Mouse (Mus musculus) colon, adult 2 months (tissue): ENCODE results near the gene Lrrc36. TPM values are rescaled to one million over a fixed set of nuclear protein-coding genes. Genes with fewer than 3 reads are reported as not detected.

Source experiments
- polyA plus RNA-seq: library from polyadenylated mRNA; depleted of rRNA; stranded (reverse); fragments of >200 nt; gene quantifications from 2 replicates; pipeline ENCODE4 v1.2.3, GENCODE M21; 2012; rRNA removed

The Lrrc36 gene
- 0.16 and 0.56 TPM in 2 replicates for polyA plus RNA-seq

DNA sequence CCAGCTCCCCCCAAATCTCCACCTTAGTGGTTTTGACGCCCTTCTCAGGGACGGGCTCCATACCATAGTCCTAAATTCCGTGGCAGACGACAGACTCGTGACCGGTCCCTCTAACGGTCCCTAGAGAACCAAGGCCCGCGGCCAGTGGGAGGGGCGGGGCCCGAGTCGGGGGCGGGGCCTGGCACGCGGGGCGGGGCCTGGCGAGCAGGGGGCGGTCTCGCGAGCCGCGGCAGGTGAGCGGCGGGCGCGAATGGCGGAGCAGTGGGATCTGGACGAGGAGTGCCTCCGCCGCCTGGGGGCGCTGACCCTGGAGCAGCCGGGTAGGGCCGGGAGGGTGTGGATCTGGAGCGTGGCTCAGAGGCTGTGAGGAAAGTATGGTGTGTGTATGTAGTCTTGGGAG is at the start of gene Lrrc36, which contains the start of gene Kctd19:
Gene Lrrc36, plus strand, starts transcription at position 181 of the 400 bp plus-strand sequence.
Gene Kctd19, minus strand, starts transcription at position 112 of the 400 bp plus-strand sequence.

DNA sequence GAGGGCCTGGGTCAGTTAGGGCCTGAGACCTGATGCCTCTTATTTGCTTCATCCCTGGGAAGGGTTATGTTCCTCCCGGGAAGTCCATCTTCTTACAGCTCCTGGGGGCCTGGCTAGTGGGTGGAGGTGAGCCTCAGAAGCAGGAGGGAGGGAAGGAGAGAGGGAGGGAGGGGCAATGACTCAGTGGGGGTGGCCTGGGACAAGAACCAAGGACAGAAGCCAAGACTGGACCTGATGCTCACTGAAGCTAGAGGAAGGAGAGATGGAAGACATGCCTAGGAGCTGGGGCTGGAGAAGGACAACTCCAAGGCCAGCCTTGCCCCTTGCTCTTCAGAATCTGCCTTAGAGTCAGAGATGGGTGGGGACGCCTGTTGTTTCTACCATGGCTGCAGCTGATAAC is 40.3 kb upstream of the Lrrc36 start, which contains the start of gene Plekhg4:
Gene Plekhg4, plus strand, starts transcription at position 243 of the 400 bp plus-strand sequence.

DNA sequence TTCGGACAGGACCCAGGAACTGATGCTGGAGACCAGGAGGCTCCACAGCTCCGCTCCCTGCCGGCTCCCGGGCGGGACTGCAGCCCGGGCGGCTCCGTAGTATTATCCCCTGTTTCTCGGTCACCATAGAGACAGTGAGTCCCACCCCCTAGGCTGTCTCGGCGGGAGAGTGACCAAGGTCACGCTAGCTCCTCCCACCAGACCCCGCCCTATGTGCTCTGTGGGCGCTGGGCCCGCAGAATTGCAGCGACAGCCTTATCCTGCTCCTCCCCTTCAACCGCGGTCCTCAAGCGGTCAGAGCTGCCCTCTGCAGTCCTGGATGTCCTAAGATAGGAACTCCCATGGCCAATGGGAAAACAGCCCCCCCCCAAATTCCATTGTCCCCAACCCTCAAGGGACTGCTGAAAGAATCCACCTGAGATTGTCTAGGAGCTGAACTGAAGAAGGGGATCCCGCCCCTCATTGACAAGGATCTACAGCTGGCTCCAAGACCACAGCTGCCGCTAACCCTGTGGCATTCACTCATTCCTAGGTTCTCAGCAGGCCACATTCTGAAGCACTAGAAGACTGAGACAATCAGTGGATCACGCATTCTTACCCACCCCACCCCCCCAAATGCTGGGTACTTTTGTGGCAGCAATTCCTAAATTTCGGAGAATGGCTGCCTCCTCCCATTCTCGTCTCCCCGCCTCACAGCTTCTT is 58.1 kb downstream of the Lrrc36 start, which contains the start of gene Tppp3:
Gene Tppp3, minus strand, starts transcription at position 213 of the 702 bp plus-strand sequence.

DNA sequence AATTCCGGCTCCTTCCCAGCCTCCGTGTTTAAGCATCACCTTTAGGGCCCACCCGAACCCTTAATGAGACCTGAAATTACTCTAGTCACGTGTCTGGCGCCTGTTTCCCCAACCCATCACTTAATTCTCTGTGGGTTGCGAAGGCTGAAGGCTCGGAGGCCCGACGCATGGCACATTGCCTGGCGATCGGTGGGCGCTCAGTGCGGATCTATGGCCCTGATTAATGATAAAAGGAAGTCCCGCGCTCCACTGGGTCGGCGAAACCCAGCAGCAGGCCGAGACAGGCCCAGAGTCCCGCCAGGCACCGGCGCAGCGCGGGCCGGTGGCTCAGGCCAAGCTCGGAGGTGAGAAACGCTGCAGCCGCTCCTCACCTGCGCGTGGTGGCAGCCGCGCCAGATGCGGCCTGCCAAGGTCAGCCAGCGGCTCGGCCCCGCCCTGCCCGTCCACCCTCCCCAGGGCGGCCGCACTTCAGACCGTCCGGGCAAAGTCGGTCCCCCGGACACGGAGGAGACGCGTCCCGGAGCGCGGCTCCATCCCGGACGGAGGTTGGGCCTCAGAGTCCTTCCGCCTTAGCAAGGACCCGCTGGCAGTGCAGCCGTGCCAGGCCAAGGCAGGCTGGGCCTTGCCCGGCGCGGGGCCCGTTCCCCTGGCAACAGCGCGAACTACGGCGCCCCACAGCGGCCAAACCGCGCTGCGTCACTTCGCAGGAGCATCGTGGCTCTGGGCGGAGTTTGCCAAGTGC is 83.2 kb downstream of the Lrrc36 start, which contains the start of gene Zdhhc1:
Gene Zdhhc1, minus strand, starts transcription at position 464 of the 742 bp plus-strand sequence.

Other genes starting within 250 kb of the Lrrc36 start
- gene Cbfb, start 242.9 kb upstream of the Lrrc36 start, polyA plus RNA-seq = 6.9 and 10.0 TPM in 2 replicates
- gene D230025D16Rik, start 188.4 kb upstream of the Lrrc36 start, polyA plus RNA-seq = 14.8 and 16.9 TPM in 2 replicates
- gene B3gnt9, start 158.4 kb upstream of the Lrrc36 start, polyA plus RNA-seq = 35.2 and 44.8 TPM in 2 replicates
- 129 and 138 TPM in 2 replicates for gene Tradd, start 149.0 kb upstream of the Lrrc36 start, polyA plus RNA-seq
- gene Fbxl8, start 148.9 kb upstream of the Lrrc36 start, polyA plus RNA-seq = 32.7 and 38.4 TPM in 2 replicates
- 2.5 and 2.8 TPM in 2 replicates for gene Hsf4, start 143.8 kb upstream of the Lrrc36 start, polyA plus RNA-seq
- gene Nol3, start 137.4 kb upstream of the Lrrc36 start, polyA plus RNA-seq = 3.5 and 4.6 TPM in 2 replicates
- gene 4931428F04Rik, start 123.7 kb upstream of the Lrrc36 start, polyA plus RNA-seq = 4.0 TPM in 2 replicates
- 2.5 and 4.1 TPM in 2 replicates for gene Exoc3l, start 117.5 kb upstream of the Lrrc36 start, polyA plus RNA-seq
- 125 and 134 TPM in 2 replicates for gene E2f4, start 115.9 kb upstream of the Lrrc36 start, polyA plus RNA-seq
- gene Elmo3, start 108.0 kb upstream of the Lrrc36 start, polyA plus RNA-seq = 87.8 and 103 TPM in 2 replicates
- 7.6 and 9.6 TPM in 2 replicates for gene Lrrc29, start 87.3 kb upstream of the Lrrc36 start, polyA plus RNA-seq
- gene Tmem208, start 87.2 kb upstream of the Lrrc36 start, polyA plus RNA-seq = 89.6 and 121 TPM in 2 replicates
- 40.7 and 41.1 TPM in 2 replicates for gene Fhod1, start 65.6 kb upstream of the Lrrc36 start, polyA plus RNA-seq
- gene Slc9a5, start 64.7 kb upstream of the Lrrc36 start, polyA plus RNA-seq = 9.1 and 11.1 TPM in 2 replicates
- 0.37 and 0.56 TPM in 2 replicates for gene Plekhg4, start 40.3 kb upstream of the Lrrc36 start, polyA plus RNA-seq
- gene Kctd19, start 69 bp upstream of the Lrrc36 start, polyA plus RNA-seq = 0.05 TPM in 1 of 2 replicates, not detected in the other
- 319 and 403 TPM in 2 replicates for gene Tppp3, start 58.0 kb downstream of the Lrrc36 start, polyA plus RNA-seq
- gene Zdhhc1, start 83.3 kb downstream of the Lrrc36 start, polyA plus RNA-seq = 52.7 and 54.0 TPM in 2 replicates
- gene Hsd11b2, start 105.2 kb downstream of the Lrrc36 start, polyA plus RNA-seq = 624 and 727 TPM in 2 replicates
- gene Atp6v0d1, start 152.5 kb downstream of the Lrrc36 start, polyA plus RNA-seq = 104 and 120 TPM in 2 replicates
- gene Ripor1, start 191.7 kb downstream of the Lrrc36 start, polyA plus RNA-seq = 20.5 and 26.5 TPM in 2 replicates
- 13.5 and 15.1 TPM in 2 replicates for gene Ctcf, start 223.0 kb downstream of the Lrrc36 start, polyA plus RNA-seq
- 0.27 and 0.73 TPM in 2 replicates for gene Agrp, start 223.8 kb downstream of the Lrrc36 start, polyA plus RNA-seq